Mouse (Mus musculus) layer of hippocampus, postnatal 25 days (tissue): ENCODE results near the gene Pde4d. TPM values are rescaled to one million over a fixed set of nuclear protein-coding genes. Genes with fewer than 3 reads are reported as not detected.

Source experiments
- DNase-seq, 2 experiments: peaks; one replicate each; pipeline ENCODE4 v3.0.0; 2022; ENCODE audit warnings: mixed read lengths in 2 of 2, low spot score in 1 of 2; ENCODE audit errors: extremely low spot score in 1 of 2
- total RNA-seq, 2 experiments: library from RNA; stranded (reverse); gene quantifications; 2 replicates each; pipeline ENCODE4 v1.2.3; 2021

Gene Pde4d
- total RNA-seq, 2 experiments from 2014 or later, result 65.3 to 69.6 TPM

DNA sequence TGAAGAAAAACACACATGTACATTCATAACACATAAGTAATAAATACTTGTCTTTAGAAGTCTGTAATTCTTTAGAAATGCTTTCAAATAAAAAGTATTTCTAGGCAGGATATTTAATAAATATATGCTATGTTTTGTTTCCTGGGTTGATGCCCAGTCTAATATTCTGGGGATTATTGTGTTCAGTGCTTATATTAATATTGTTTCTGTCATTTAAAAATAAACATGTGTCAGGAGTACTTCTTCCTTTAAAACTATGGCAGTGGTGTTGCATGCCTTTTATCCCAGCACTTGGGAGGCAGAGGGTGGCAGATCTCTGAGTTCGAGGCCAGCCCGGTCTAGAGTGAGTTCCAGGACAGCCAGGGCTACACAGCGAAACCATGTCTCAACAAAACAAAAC is 485.1 kb downstream of the Pde4d start:
- DNase-seq, result no peak

- no peak for DNase-seq
Observed at GRCm38 (mm10) chr13:108937272-108937671, 487.5 kb downstream of the Pde4d start.

DNA sequence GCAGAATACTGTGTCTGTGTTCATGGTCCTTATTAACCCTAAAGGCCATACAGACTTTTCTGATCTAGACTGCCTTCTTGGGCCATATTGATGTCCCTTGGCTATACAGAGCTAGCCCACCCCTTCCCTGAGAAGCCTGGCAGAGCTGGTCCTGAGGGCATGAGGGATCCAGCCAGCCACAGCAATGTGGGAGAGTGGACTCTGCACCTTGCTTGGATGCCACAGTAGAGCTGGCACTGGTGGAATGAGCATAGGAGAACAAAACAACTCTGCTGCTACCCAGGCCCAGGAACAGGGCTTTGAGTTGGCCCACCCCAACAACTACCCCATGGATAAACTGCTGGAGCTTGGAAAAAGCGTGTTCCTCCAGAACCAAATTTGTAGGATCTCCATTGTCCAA is 503.2 kb downstream of the Pde4d start:
- DNase-seq, result no peak

DNA sequence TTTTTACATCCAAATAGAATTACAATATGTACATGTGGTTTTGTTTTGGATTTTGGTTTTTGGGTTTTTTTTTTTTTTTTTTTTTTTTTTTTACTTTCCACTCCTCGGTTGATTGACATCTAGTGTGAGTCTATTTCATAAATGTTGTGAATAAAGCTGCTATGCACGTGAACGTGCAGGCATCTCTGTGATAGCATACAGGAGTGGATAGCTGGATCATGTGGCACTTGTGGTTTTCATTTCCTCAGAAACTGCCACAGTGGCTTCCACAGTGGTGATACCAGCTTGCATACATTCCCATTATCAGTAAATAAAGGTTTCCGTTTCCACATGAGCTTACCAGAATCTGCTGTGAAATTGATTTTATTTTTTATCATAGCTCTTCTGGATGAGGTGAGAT is 506.3 kb downstream of the Pde4d start:
- DNase-seq, result no peak

DNA sequence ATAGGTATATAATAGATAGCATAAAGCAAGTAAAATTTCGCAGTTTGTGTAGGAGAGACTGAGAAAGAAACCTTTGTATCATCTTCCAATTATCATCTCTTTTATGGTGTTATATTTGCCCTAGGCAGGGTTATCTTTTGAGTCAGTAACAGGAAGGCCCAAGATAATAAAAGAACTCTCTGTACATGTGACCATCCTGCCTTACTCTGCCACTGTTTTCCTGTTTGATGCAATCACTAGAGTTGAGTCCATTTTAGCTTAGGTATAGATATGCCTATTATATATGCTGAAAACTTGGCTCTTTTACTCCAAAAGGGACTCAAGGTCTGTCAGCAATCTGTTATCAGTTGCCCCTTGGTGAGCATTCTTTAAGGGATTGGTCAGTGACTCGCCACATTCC is 514.3 kb downstream of the Pde4d start:
- no peak for DNase-seq

DNA sequence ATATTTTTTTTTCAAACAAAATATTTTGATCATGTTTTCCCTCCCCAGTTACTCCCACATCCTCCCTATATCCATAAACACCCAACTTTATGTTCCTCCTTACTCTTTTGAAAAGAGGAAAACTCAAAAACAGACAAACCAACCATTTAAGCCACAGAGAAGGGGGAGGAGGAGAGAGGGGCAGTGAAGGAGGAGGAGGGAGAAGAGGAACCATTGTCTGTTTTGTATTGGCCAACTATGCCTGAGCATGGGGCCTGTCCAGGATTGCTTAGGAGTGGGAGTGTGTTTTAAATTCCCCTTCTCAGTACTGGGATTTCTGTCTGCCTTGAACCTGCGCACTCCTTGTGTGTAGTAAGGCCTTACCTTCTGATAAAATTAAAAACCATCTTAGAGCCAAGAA is 531.4 kb downstream of the Pde4d start:
- no peak for DNase-seq

- DNase-seq, result no peak
Observed at GRCm38 (mm10) chr13:108998739-108999138, 549.0 kb downstream of the Pde4d start.

DNA sequence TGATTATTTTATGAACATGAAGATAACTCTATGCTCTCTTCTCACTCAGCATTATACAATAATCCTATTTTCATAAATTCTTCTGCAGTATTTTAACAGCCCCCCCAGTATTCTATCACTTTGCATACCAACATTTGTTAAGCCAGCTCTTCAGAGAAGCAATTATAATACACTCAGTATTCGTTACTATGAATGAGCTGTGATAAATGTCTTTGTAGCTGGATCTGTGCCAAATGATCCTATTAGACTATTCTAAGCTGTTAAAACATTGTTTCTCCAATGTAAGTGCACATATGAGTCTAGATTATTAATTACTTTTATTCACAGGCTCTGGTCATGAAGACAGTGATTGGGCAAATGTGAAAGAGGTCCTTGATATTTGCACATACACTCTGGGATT is 575.0 kb downstream of the Pde4d start:
- no peak for DNase-seq

DNA sequence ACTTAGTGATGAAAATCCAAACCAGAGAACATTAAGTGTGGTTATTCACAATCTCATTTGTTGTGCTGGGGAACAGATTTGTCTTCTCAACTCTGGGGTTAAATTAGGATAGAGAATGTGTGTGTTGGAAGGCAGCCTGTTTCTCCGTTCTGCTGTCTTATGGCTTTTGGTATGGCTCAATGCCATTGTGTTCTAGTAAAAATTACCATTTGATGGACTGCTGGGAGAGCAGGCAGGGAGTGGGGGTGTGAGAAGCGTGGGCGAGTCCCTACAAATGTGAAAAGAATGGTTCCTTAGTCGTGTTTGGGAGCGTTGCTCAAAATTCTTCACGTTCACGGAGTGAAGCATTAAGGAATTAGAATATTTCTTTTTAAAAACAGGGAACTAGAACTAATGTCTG is 597.4 kb downstream of the Pde4d start:
- DNase-seq, result peak in 1 of 2 experiments; percentile 29

DNA sequence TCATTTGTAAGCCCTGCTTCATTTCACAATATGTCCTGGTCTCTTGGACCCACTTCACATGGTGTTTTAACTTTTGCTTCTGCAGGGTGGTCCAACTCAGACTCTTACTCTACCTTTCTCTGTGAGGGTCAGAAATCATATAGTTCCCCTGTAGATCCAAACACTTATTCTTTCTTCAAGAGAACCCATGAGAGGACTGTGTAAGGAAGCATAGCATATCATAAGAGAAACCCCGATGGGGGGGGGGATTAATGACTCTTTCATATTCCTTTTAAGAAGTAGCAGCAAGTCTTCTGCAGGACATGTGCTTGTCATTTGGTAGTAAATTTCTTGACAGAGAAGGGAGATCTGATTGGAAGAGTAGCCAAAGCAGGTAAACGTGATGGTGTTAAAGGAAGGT is 603.1 kb downstream of the Pde4d start:
- no peak for DNase-seq

GRCm38 (mm10) chr13:109053242-109054018 is 603.7 kb downstream of the Pde4d start:
- DNase-seq, result peak; percentile 27 to 36

- DNase-seq, result no peak
Observed at GRCm38 (mm10) chr13:109058045-109058444, 608.3 kb downstream of the Pde4d start.

DNA sequence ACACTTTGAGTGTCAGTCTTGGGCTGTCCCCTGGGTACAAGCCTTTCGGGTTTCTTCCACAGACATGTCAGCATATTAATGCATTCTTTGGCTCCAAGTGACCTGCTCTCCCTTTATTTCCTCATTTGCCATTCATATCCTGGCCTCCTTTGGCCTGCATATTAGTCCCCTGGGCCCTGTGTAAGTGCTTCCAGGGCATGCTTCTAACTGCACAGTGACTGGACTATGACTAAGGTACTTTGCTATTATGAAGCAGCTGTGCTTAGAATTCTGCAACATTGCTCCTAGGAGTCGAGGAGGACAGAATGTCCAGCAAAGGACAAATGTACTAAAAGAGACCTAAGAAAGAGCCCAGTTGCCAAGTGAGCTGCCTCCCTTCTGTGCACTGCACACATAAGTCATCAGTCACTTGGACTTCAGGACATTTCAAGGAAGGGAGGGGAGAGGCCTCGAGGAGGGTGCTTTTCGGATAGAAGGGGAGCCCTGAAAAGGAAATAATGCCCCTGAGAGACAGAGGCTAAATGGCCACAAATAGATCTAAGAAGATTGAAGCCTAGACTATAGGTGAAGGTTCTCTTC is 616.9 kb downstream of the Pde4d start:
- no peak for DNase-seq

DNA sequence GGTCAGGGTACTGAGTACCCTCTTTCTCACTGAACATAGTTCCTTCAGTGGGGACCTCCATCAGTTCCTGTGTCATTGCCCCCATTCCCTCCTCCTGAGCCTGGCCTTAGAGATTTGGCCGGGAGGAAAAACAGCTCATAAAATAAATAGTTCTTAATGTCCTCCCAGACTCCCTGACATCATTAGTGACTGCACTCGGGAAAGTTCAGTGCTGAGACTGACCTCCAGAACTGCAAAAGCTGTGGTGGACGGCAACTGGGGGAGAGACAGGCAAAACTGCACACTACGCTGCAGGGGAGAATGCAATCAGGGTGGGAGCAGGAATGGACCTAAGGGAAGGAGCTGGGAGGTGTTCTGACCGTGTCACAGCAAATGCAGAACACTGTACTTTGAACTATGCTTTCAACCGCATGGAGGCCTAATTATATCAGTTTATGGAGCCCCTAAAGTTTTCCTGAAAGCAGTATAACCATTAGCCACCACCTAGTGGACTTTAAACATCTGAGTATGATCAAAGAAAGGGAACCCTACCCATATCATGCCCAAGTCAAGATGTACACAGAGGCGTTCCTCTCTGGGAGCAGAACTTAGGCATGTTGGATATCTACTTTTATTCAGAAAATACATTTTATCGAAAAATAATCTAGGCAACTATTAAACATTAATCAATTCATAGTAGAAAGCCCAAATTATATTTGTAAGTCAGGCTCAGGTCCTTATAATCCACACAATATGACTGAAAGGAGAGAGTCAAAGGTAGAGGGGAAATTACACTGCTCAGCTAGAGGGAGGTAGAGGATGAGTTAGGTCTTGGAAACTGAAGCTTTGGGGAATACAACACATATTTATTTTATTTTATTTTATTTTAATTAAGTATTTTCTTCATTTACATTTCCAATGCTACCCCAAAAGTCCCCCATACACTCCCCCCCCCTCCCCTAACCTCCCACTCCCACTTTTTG is 618.8 kb downstream of the Pde4d start:
- DNase-seq, result no peak

DNA sequence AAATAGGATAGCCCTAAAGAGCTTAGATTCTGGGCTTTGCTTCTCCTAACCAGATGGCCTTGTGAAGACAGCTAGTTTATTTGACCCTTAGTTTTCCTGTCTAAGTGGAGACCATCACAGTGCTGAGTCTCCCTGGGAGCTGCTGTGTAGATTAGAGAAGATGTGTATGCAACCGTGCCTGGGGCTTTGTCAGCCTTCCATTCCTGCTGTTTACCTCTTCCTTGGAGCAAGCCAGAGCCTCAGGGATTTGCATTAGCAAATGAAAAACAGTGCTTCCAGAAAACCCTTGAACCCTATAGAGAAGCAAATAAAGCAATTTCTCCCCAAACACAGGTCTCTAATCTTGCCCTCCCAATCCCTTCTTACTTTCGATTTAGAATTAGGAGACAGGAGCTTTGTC is 623.6 kb downstream of the Pde4d start:
- no peak for DNase-seq

- DNase-seq, result no peak
Observed at GRCm38 (mm10) chr13:109074078-109074477, 624.3 kb downstream of the Pde4d start.

GRCm38 (mm10) chr13:109092654-109093053 is 642.9 kb downstream of the Pde4d start:
- DNase-seq, result no peak

GRCm38 (mm10) chr13:109096654-109097053 is 646.9 kb downstream of the Pde4d start:
- DNase-seq, result no peak

DNA sequence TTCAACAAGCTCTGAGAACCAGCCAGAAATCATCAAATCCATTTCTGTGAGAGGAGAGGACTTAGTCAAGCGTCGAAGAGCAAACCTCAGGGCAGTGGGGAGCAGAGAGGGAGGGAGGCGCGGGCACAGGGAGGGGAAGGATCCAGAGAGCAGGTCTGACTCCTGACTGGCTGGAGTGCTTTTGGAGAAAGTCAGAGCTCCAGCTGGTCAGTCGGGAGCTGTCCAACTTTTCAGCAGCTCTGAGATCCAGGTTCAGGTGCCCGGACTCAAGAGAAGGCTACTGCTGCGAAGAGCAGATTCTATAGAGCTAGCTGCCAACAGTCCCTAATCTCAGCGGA is 666.2 kb downstream of the Pde4d start:
- DNase-seq, result peak in 1 of 2 experiments; percentile 15

- peak; percentile 54 to 59 for DNase-seq
Observed at GRCm38 (mm10) chr13:109116342-109117201, 666.8 kb downstream of the Pde4d start.
